Mouse (Mus musculus): ENCODE data around the gene Cd2bp2. TPM values are rescaled to one million over a fixed set of nuclear protein-coding genes. Genes with fewer than 3 reads are reported as not detected.

Gene Cd2bp2
- total RNA-seq, 2 experiments from 2014 or later, result 57.3 to 57.7 TPM

Other genes starting within 250 kb of the Cd2bp2 start
- gene Asphd1, start 246.5 kb downstream of the Cd2bp2 start, total RNA-seq (2021), result under 1 TPM in 1 of 2 experiments, not detected in 1; 0.36 TPM
- 10 to 100 TPM; 18.6 to 21.2 TPM for gene Sez6l2, start 245.5 kb downstream of the Cd2bp2 start, total RNA-seq (2021)
- gene Cdipt, start 220.1 kb downstream of the Cd2bp2 start, total RNA-seq (2021), result 10 to 100 TPM; 69.2 to 72.1 TPM
- under 1 TPM; 0.24 to 0.29 TPM for gene Cdiptos, start 220.0 kb downstream of the Cd2bp2 start, total RNA-seq (2021)
- 10 to 100 TPM; 27.2 to 28.4 TPM for gene Mvp, start 181.4 kb downstream of the Cd2bp2 start, total RNA-seq (2021)
- gene Pagr1b, start 179.6 kb downstream of the Cd2bp2 start, total RNA-seq (2021), result 1 to 10 TPM; 1.2 to 1.9 TPM
- 10 to 100 TPM; 10.4 to 14.8 TPM for gene Pagr1a, start 178.7 kb downstream of the Cd2bp2 start, total RNA-seq (2021)
- gene Gm42742, start 175.0 kb downstream of the Cd2bp2 start, total RNA-seq (2021), result 10 to 100 TPM; 10.0 to 18.2 TPM
- gene Prrt2, start 174.8 kb downstream of the Cd2bp2 start, total RNA-seq (2021), result 1 to 10 TPM; 1.6 to 2.0 TPM
- 100 to 1,000 TPM; 152 TPM for gene Maz, start 169.0 kb downstream of the Cd2bp2 start, total RNA-seq (2021)
- 10 to 100 TPM; 43.2 to 48.6 TPM for gene Kif22, start 153.6 kb downstream of the Cd2bp2 start, total RNA-seq (2021)
- gene Zg16, start 108.7 kb downstream of the Cd2bp2 start, total RNA-seq (2021), result not detected
- gene AI467606, start 104.7 kb downstream of the Cd2bp2 start, total RNA-seq (2021), result under 1 TPM; 0.71 to 0.74 TPM
- under 1 TPM; 0.19 to 0.20 TPM for gene Qprt, start 73.8 kb downstream of the Cd2bp2 start, total RNA-seq (2021)
- under 1 TPM; 0.38 to 0.67 TPM for gene Spn, start 58.2 kb downstream of the Cd2bp2 start, total RNA-seq (2021)
- gene Tbc1d10b, start 12.4 kb upstream of the Cd2bp2 start, total RNA-seq (2021), result 10 to 100 TPM; 41.0 to 42.5 TPM
- 10 to 100 TPM in 1 of 2 experiments, 1 to 10 TPM in 1; 3.1 to 33.0 TPM for gene Mylpf, start 12.8 kb upstream of the Cd2bp2 start, total RNA-seq (2021)
- gene Zfp553, start 37.0 kb upstream of the Cd2bp2 start, total RNA-seq (2021), result 10 to 100 TPM in 1 of 2 experiments, 1 to 10 TPM in 1; 9.2 to 10.8 TPM
- 10 to 100 TPM; 11.2 to 12.1 TPM for gene Sept1, start 37.1 kb upstream of the Cd2bp2 start, total RNA-seq (2021)
- 10 to 100 TPM; 11.6 to 14.2 TPM for gene Zfp771, start 48.2 kb upstream of the Cd2bp2 start, total RNA-seq (2021)
- 10 to 100 TPM; 62.0 to 64.5 TPM for gene Dctpp1, start 64.7 kb upstream of the Cd2bp2 start, total RNA-seq (2021)
- 10 to 100 TPM; 44.2 to 45.7 TPM for gene Sephs2, start 78.0 kb upstream of the Cd2bp2 start, total RNA-seq (2021)
- gene Itgal, start 100.2 kb upstream of the Cd2bp2 start, total RNA-seq (2021), result 1 to 10 TPM; 2.3 TPM
- gene Zfp768, start 149.5 kb upstream of the Cd2bp2 start, total RNA-seq (2021), result 10 to 100 TPM; 36.1 to 41.4 TPM
- 1 to 10 TPM; 5.8 to 5.9 TPM for gene Zfp747, start 180.0 kb upstream of the Cd2bp2 start, total RNA-seq (2021)
- 1 to 10 TPM; 2.6 to 3.2 TPM for gene 9130019O22Rik, start 191.1 kb upstream of the Cd2bp2 start, total RNA-seq (2021)
- 1 to 10 TPM; 4.0 to 4.8 TPM for gene E430018J23Rik, start 197.6 kb upstream of the Cd2bp2 start, total RNA-seq (2021)
- gene Zfp764, start 210.8 kb upstream of the Cd2bp2 start, total RNA-seq (2021), result 1 to 10 TPM; 4.9 to 5.0 TPM
- gene Zfp688, start 226.0 kb upstream of the Cd2bp2 start, total RNA-seq (2021), result 1 to 10 TPM; 3.8 to 6.0 TPM

All from heart, postnatal 4 days (tissue).